Mouse (Mus musculus) lung, embryonic 14.5 days (tissue): ENCODE measurements at regions not wholly inside any gene's neighbourhood (a gene's known extent, or its start where the extent isn't known, plus 50 kb on each side); places are given as distances from the start of the nearest gene placed in this dataset.

Source experiments
- ATAC-seq: fragments of 200-750 bp; cut with Nextera tagmentation; 2 replicates; pipeline ENCODE4 v1.8.0; 2017; ENCODE audit warnings: mild to moderate bottlenecking, moderate TSS enrichment, moderate library complexity; ENCODE audit not compliant: insufficient read depth
- DNase-seq: peaks from one replicate; pipeline ENCODE4 v3.0.0-alpha.2; 2015
- H3K27ac ChIP-seq: fragments of 300-500 bp; sonication (generic); 2 replicates; pipeline ENCODE4 v1.5.1; 2014; ENCODE audit warnings: low read depth, mild to moderate bottlenecking, moderate library complexity
- H3K27me3 ChIP-seq: fragments of 300-500 bp; sonication (generic); 2 replicates; pipeline ENCODE4 v1.6.1; 2014; ENCODE audit warnings: low read length, control low read depth; ENCODE audit not compliant: insufficient read depth
- H3K36me3 ChIP-seq: fragments of 300-500 bp; sonication (generic); 2 replicates; pipeline ENCODE4 v1.6.1; 2014; ENCODE audit warnings: control low read depth; ENCODE audit not compliant: insufficient read depth
- H3K4me1 ChIP-seq: fragments of 300-500 bp; sonication (generic); 2 replicates; pipeline ENCODE4 v1.6.1; 2014; ENCODE audit warnings: antibody characterized with exemption, control low read depth; ENCODE audit not compliant: insufficient read depth
- H3K4me2 ChIP-seq: fragments of 300-500 bp; sonication (generic); 2 replicates; pipeline ENCODE4 v1.6.1; 2014; ENCODE audit warnings: mild to moderate bottlenecking
- H3K4me3 ChIP-seq: fragments of 300-500 bp; sonication (generic); 2 replicates; pipeline ENCODE4 v1.5.1; 2014; ENCODE audit warnings: low read depth, low read length
- H3K9ac ChIP-seq: fragments of 300-500 bp; sonication (generic); 2 replicates; pipeline ENCODE4 v1.6.1; 2014
- H3K9me3 ChIP-seq: fragments of 300-500 bp; sonication (generic); 2 replicates; pipeline ENCODE4 v1.6.1; 2016; ENCODE audit warnings: low read depth, low read length, control low read depth
- CTCF ChIP-seq: IDR thresholded peaks from 2 replicates; pipeline ENCODE4 v1.5.1; 2016; ENCODE audit warnings: antibody characterized with exemption, low read depth
- WGBS: fragments of 180-500 bp; shearing (Covaris S2); extraction: QIAGEN DNeasy Blood & Tissue Kit; methylation state at CpG from one replicate; pipeline ENCODE4 v1.1.7; 2014; 5-methylcytosine and 5-hydroxymethylcytosine counted together

- Histone ChIP-seq H3K4me2 (no peak overlapping the region), H3K36me3 (no peaks in the 10 kb centered on the region), H3K4me3 (no peak overlapping the region), H3K27me3 (no peaks in the 10 kb centered on the region), H3K27ac (no peak overlapping the region), H3K9ac (no peak overlapping the region), H3K4me1 (no peaks in the 10 kb centered on the region), H3K9me3 (no peaks in the 10 kb centered on the region)
- no peak for ATAC-seq
- 51% methylated on average over 5 of the region's 5 CpGs for WGBS
- no peak for TF ChIP-seq CTCF
- DNase-seq = no peak
Measured at GRCm38 (mm10) chr12:109972366-109973015, 306.4 kb upstream of the Dio3 start.

- no peak for DNase-seq
- no peak for ATAC-seq
- WGBS = 78% methylated on average over 4 of the region's 4 CpGs
Measured at GRCm38 (mm10) chr12:109973598-109973997, 305.3 kb upstream of the Dio3 start.

GRCm38 (mm10) chr12:109975176-109975972 lies 303.5 kb upstream of the Dio3 start:
- WGBS = 85% methylated on average over 17 of the region's 17 CpGs
- Histone ChIP-seq H3K27me3 (no peaks in the 10 kb centered on the region), H3K4me2 (no peak overlapping the region), H3K9ac (no peak overlapping the region), H3K27ac (no peak overlapping the region), H3K4me3 (no peak overlapping the region), H3K4me1 (no peaks in the 10 kb centered on the region), H3K9me3 (no peaks in the 10 kb centered on the region), H3K36me3 (no peaks in the 10 kb centered on the region)
- DNase-seq (no peak), ATAC-seq (no peak)
- TF ChIP-seq CTCF = no peak

More at GRCm38 (mm10) chr12:109973598-109973997, 305.3 kb upstream of the Dio3 start:
- Histone ChIP-seq H3K27me3 (no peaks in the 10 kb centered on the region), H3K27ac (no peak overlapping the region), H3K4me3 (no peak overlapping the region), H3K4me2 (no peak overlapping the region), H3K9ac (no peak overlapping the region), H3K9me3 (no peaks in the 10 kb centered on the region), H3K4me1 (no peaks in the 10 kb centered on the region), H3K36me3 (no peaks in the 10 kb centered on the region)
- no peak for TF ChIP-seq CTCF

DNA sequence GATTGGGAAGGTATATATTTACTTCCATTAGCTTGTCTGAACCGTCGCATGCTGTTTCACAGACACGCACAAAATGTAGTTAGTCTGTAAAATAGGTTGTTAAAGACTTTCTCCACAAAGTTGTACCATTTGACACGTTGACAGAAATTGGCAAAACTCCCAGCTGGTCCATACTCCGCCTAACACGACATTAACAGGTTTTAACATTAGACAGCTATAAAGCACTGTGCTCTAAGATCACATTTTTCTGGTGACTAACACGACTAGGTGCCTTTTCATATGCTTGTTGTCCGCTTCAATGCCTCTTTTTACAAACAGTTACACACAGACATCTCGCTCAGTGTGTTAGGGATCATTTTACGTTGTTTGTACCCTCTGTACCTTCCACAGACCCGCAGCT lies 294.2 kb upstream of the Dio3 start:
- H3K27ac ChIP-seq = no peak overlapping the region
- TF ChIP-seq CTCF = no peak
- H3K4me3 ChIP-seq = no peak overlapping the region
- H3K9ac ChIP-seq = no peak overlapping the region
- H3K9me3 ChIP-seq = no peaks in the 10 kb centered on the region
- 72% methylated on average over 11 of the region's 11 CpGs for whole genome bisulfite sequencing
- H3K36me3 ChIP-seq = no peaks in the 10 kb centered on the region
- H3K4me2 ChIP-seq = no peak overlapping the region
- no peak for ATAC-seq
- DNase-seq = no peak
- H3K27me3 ChIP-seq = no peaks in the 10 kb centered on the region
- no peaks in the 10 kb centered on the region for H3K4me1 ChIP-seq

- no peaks in the 10 kb centered on the region for H3K27me3 ChIP-seq
- ATAC-seq (no peak), DNase-seq (no peak)
- H3K9ac ChIP-seq = no peak overlapping the region
- TF ChIP-seq CTCF = peak; percentile 20; the same call in 1 of the 2 replicates
- no peaks in the 10 kb centered on the region for H3K36me3 ChIP-seq
- no peaks in the 10 kb centered on the region for H3K4me1 ChIP-seq
- H3K9me3 ChIP-seq = 0 out of 2 replicates have a peak, but pooled peaks cover 3% of the 10 kb centered on the region
- 85% methylated on average over 7 of the region's 7 CpGs for WGBS
- H3K4me2 ChIP-seq = no peak overlapping the region
- H3K4me3 ChIP-seq = no peak overlapping the region
- no peak overlapping the region for H3K27ac ChIP-seq
Measured at GRCm38 (mm10) chr12:109993410-109993809, 285.5 kb upstream of the Dio3 start.

GRCm38 (mm10) chr12:110002717-110003116 lies 276.2 kb upstream of the Dio3 start:
- H3K4me3 ChIP-seq = no peak overlapping the region
- no peaks in the 10 kb centered on the region for H3K4me1 ChIP-seq
- no peak overlapping the region for H3K4me2 ChIP-seq
- ATAC-seq (no peak), DNase-seq (no peak)
- TF ChIP-seq CTCF = no peak
- WGBS = 95% methylated on average over 2 of the region's 2 CpGs
- no peaks in the 10 kb centered on the region for H3K27me3 ChIP-seq
- no peaks in the 10 kb centered on the region for H3K36me3 ChIP-seq
- H3K9ac ChIP-seq = no peak overlapping the region
- no peaks in the 10 kb centered on the region for H3K9me3 ChIP-seq
- no peak overlapping the region for H3K27ac ChIP-seq

GRCm38 (mm10) chr12:110009136-110009535 lies 269.7 kb upstream of the Dio3 start:
- H3K9ac ChIP-seq = no peak overlapping the region
- ATAC-seq = no peak
- H3K4me1 ChIP-seq = no peaks in the 10 kb centered on the region
- H3K36me3 ChIP-seq = no peaks in the 10 kb centered on the region
- DNase-seq = peak; percentile 32
- no peak overlapping the region for H3K27ac ChIP-seq
- TF ChIP-seq CTCF = peak; percentile 51; the same call in 1 of the 2 replicates
- WGBS = 49% methylated on average over 4 of the region's 4 CpGs
- no peak overlapping the region for H3K4me3 ChIP-seq
- no peak overlapping the region for H3K4me2 ChIP-seq
- H3K9me3 ChIP-seq = no peaks in the 10 kb centered on the region
- no peaks in the 10 kb centered on the region for H3K27me3 ChIP-seq
